Mouse (Mus musculus) G1E (cell line): ENCODE measurements around the gene Trak2. TPM values are rescaled to one million over a fixed set of nuclear protein-coding genes. Genes with fewer than 3 reads are reported as not detected.
"Not testable (repeated sequence)": the region's sequence is repeated elsewhere in the genome, so short reads cannot be mapped to it uniquely, and the experiment has no call there.

ENCODE experiments used
- ATAC-seq: 2 replicates; pipeline ENCODE4 v1.8.0; 2016; ENCODE audit warnings: mild to moderate bottlenecking; ENCODE audit not compliant: insufficient number of reproducible peaks, poor library complexity, low FRiP score, severe bottlenecking; ENCODE audit errors: extremely low read depth
- DNase-seq: peaks from one replicate; pipeline ENCODE4 v3.0.0; 2012; ENCODE audit warnings: low spot score
- H3K27me3 ChIP-seq: 2 replicates; pipeline ENCODE4 v1.6.1; 2012; ENCODE audit warnings: mild to moderate bottlenecking, low read length, inconsistent platforms; ENCODE audit not compliant: insufficient read depth
- H3K36me3 ChIP-seq: replicated peaks from 2 replicates; pipeline ENCODE3; 2012; ENCODE audit warnings: mild to moderate bottlenecking, inconsistent platforms
- H3K4me1 ChIP-seq: 2 replicates; pipeline ENCODE4 v1.6.1; 2012; ENCODE audit warnings: low read depth, low read length, inconsistent platforms, mixed read lengths; ENCODE audit not compliant: insufficient read depth
- H3K4me3 ChIP-seq: 2 replicates; pipeline ENCODE4 v1.5.1; 2012; ENCODE audit warnings: low read depth, mild to moderate bottlenecking, inconsistent platforms, low read length, moderate library complexity, mixed read lengths
- H3K9me3 ChIP-seq: replicated peaks from 2 replicates; pipeline ENCODE4 v1.6.1; 2012; ENCODE audit warnings: inconsistent platforms
- CTCF ChIP-seq: IDR thresholded peaks from 2 replicates; pipeline ENCODE4 v1.5.1; 2012; ENCODE audit warnings: low read depth, low read length, inconsistent platforms, mixed read lengths
- GATA1 ChIP-seq: IDR thresholded peaks from 2 replicates; pipeline ENCODE4 v1.6.1; 2012; ENCODE audit warnings: borderline replicate concordance, low read length, inconsistent platforms, mixed read lengths
- GATA2 ChIP-seq: IDR thresholded peaks from 2 replicates; pipeline ENCODE4 v1.6.1; 2012; ENCODE audit warnings: low read depth, low read length, inconsistent platforms, borderline replicate concordance
- POLR2AphosphoS5 ChIP-seq: IDR thresholded peaks from 2 replicates; pipeline ENCODE4 v1.6.1; 2012; ENCODE audit warnings: low read depth, low read length, inconsistent platforms; ENCODE audit not compliant: insufficient replicate concordance
- TAL1 ChIP-seq: conservative IDR thresholded peaks from 2 replicates; pipeline ENCODE4 v1.6.1; 2012; ENCODE audit warnings: low read depth, low read length, inconsistent platforms, mixed read lengths
- polyA plus RNA-seq: library from polyadenylated mRNA; stranded (reverse); fragments of >175 nt; gene quantifications from 2 replicates; pipeline ENCODE4 v1.2.3, GENCODE M21; 2012
- total RNA-seq, 2 experiments: library from RNA; stranded (forward) in 1 of 2; stranded (reverse) in 1 of 2; fragments of 200-1000 nt in 1 of 2; fragments of >200 nt in 1 of 2; fragmentation: Nextera tagmentation in 1 of 2; gene quantifications; 2 replicates each; pipeline ENCODE4 v1.2.3; 2014 to 2017

Gene Trak2
- total and polyA plus RNA-seq, 3 experiments: 59.9 to 143 (median 110) TPM

GRCm38 (mm10) chr1:58962418-58962817 lies 10.8 kb downstream of the Trak2 start:
- no peak overlapping the region; the same call in 1 of the 2 replicates for H3K4me3 ChIP-seq
- no peak for DNase-seq
- H3K36me3 ChIP-seq: peaks cover 47% of the 10 kb centered on the region
- ATAC-seq: peak; percentile 36
- no peaks in the 10 kb centered on the region for H3K27me3 ChIP-seq
- no peaks in the 10 kb centered on the region for H3K9me3 ChIP-seq
- peaks cover 91% of the 10 kb centered on the region for H3K4me1 ChIP-seq
- TF ChIP-seq TAL1: peak; percentile 51
- TF ChIP-seq POLR2AphosphoS5: no peak

- ATAC-seq (no peak), DNase-seq (no peak)
- peaks cover 45% of the 10 kb centered on the region for H3K36me3 ChIP-seq
- H3K9me3 ChIP-seq: no peaks in the 10 kb centered on the region
- H3K27me3 ChIP-seq: no peaks in the 10 kb centered on the region
- TF ChIP-seq TAL1 (no peak), GATA2 (no peak), GATA1 (no peak), POLR2AphosphoS5 (no peak), CTCF (no peak)
- H3K4me3 ChIP-seq: no peak overlapping the region; the same call in 1 of the 2 replicates
- peaks cover 90% of the 10 kb centered on the region for H3K4me1 ChIP-seq
These were observed 11.9 kb downstream of the Trak2 start for GRCm38 (mm10) chr1:58961152-58961893.

- Histone ChIP-seq H3K36me3 (peaks cover 38% of the 10 kb centered on the region), H3K9me3 (no peaks in the 10 kb centered on the region), H3K27me3 (no peaks in the 10 kb centered on the region), H3K4me1 (peaks cover 92% of the 10 kb centered on the region), H3K4me3 (no peak overlapping the region)
- DNase-seq (no peak), ATAC-seq (no peak)
- TF ChIP-seq CTCF (no peak), GATA1 (no peak), GATA2 (no peak), POLR2AphosphoS5 (no peak), TAL1 (no peak)
These were observed 13.5 kb downstream of the Trak2 start for GRCm38 (mm10) chr1:58959682-58960081.

- H3K4me3 ChIP-seq, ATAC-seq: not testable (repeated sequence)
- H3K36me3 ChIP-seq: peaks cover 36% of the 10 kb centered on the region
These were observed 14.3 kb downstream of the Trak2 start for GRCm38 (mm10) chr1:58958789-58959526.

GRCm38 (mm10) chr1:58957931-58958330 lies 15.3 kb downstream of the Trak2 start:
- H3K4me1 ChIP-seq: peaks cover 89% of the 10 kb centered on the region
- H3K9me3 ChIP-seq: no peaks in the 10 kb centered on the region
- no peaks in the 10 kb centered on the region for H3K27me3 ChIP-seq
- ATAC-seq: no peak
- no peak for TF ChIP-seq CTCF
- TF ChIP-seq TAL1: no peak
- no peak for TF ChIP-seq POLR2AphosphoS5
- TF ChIP-seq GATA1: no peak
- TF ChIP-seq GATA2: no peak
- no peak for DNase-seq
- H3K36me3 ChIP-seq: peaks cover 34% of the 10 kb centered on the region
- H3K4me3 ChIP-seq: no peak overlapping the region

More at GRCm38 (mm10) chr1:58958789-58959526, 14.3 kb downstream of the Trak2 start:
- not testable (repeated sequence) for H3K27me3 ChIP-seq, H3K9me3 ChIP-seq, DNase-seq
- peaks cover 92% of the 10 kb centered on the region for H3K4me1 ChIP-seq

GRCm38 (mm10) chr1:58956229-58956628 lies 17.0 kb downstream of the Trak2 start:
- H3K27me3 ChIP-seq: no peaks in the 10 kb centered on the region
- H3K9me3 ChIP-seq: no peaks in the 10 kb centered on the region
- no peak for ATAC-seq
- TF ChIP-seq CTCF: no peak
- peaks cover 87% of the 10 kb centered on the region for H3K4me1 ChIP-seq
- DNase-seq: no peak
- H3K36me3 ChIP-seq: peaks cover 41% of the 10 kb centered on the region
- peak overlapping the region; percentile 28; the same call in 1 of the 2 replicates for H3K4me3 ChIP-seq
